ENCODE assay signal across 8 mouse cellular contexts in the genomic region with DNA sequence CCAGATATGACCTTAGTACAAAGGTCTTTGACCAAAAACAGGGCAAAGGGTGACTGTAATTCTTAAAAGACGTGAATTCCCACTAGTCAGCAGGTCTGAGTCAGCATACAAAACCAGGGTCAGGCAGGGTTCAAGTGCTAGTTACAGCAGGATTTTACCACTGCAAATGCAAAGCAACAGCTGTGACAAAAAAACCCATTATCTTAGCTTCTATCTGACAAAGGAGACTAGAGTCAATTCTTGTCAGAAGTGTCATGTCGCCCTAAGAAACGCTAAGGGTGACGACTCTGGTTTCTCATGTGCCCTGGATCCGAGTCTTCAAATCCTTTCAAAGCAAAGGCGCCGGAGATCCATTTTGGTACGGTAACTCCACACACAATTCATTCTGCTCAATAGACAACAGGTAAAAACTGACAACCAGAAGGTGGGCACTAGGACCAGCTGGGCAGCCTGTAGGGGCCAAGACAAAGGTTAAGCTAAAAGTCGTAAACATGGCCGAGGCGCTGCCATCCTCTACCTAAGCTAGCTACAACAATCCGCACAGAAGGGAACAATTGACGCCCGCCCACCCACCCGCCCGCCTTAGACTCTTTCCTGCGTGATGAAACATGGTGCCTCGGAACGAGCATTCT. TPM values are rescaled to one million over a fixed set of nuclear protein-coding genes. Genes with fewer than 3 reads are reported as not detected.
DNase-seq lines count a peak whose midpoint lies in the region; ATAC-seq and TF ChIP-seq lines count a peak whose summit lies in the region.

No protein-coding gene starts in this region.

- H3K36me3 ChIP-seq in ES-E14 (ENCODE audit: control insufficient read depth, insufficient read depth, low read length, poor library complexity, severe bottlenecking): peaks cover 11% of the 10 kb centered on the region; the same call in 1 of the 2 replicates
- peaks cover 18% of the 10 kb centered on the region for H3K36me3 ChIP-seq in embryonic facial prominence, embryonic 13.5 days

- H3K9me3 ChIP-seq in ES-E14 (ENCODE audit: control insufficient read depth, insufficient read depth, low read depth, low read length): no peaks in the 10 kb centered on the region
- H3K9me3 ChIP-seq in embryonic facial prominence, embryonic 13.5 days: no peaks in the 10 kb centered on the region

- peak overlapping the region; percentile 83 for H3K9ac ChIP-seq in ES-E14 (ENCODE audit: insufficient read depth, low read depth, low read length, poor library complexity, severe bottlenecking)
- peak overlapping the region; percentile 98 for H3K9ac ChIP-seq in embryonic facial prominence, embryonic 13.5 days

- no peak overlapping the region for H3K27ac ChIP-seq in ES-E14 (ENCODE audit: insufficient read depth, low read depth, low read length, poor library complexity, severe bottlenecking)
- H3K27ac ChIP-seq in embryonic facial prominence, embryonic 13.5 days: peak overlapping the region; percentile 92

- peak overlapping the region; percentile 91 for H3K4me2 ChIP-seq in embryonic facial prominence, embryonic 13.5 days

- intact Hi-C loops in gastrocnemius, postnatal 14 days (cut with DNase I; ENCODE audit: low total_unique reads): no loop called here

- peak overlapping the region; percentile 89 to 94 for H3K4me3 ChIP-seq in ES-E14 (ENCODE audit: insufficient read depth in 1 of 2, low read depth in 1 of 2, low read length in 2 of 2, poor library complexity in 1 of 2, severe bottlenecking in 1 of 2)
- peak overlapping the region; percentile 94 for H3K4me3 ChIP-seq in embryonic facial prominence, embryonic 13.5 days

- in situ Hi-C loops in ES-E14 (cut with MboI; ENCODE audit: low sequenced_read_pairs in 2 of 2, unreplicated experiment in 2 of 2): loop anchor here in 1 of 2 experiments (25.0 kb wide), 1 partner anchor 379 kb away; the partner anchor contains the start of gene Aldh1b1

- ATAC-seq in embryonic facial prominence, embryonic 13.5 days (ENCODE audit: insufficient number of reproducible peaks, insufficient read depth, low FRiP score, low TSS enrichment, low read depth): no peak

- peak; percentile 1 for DNase-seq in gastrocnemius, postnatal 25 days
- DNase-seq in gastrocnemius, postnatal 14 days: no peak
- DNase-seq in ES-E14 (ENCODE audit: low read depth, low spot score): no peak
- DNase-seq in kidney, adult 11 months: peak; percentile 77
- peak; percentile 63 for DNase-seq in lung, postnatal 36 days
- DNase-seq in ovary, postnatal 36 days (ENCODE audit: low spot score): no peak
- DNase-seq in urinary bladder, postnatal 36 days (ENCODE audit: low spot score in 2 of 2): no peak

- 0 out of 2 replicates have a peak, but pooled peaks cover 3% of the 10 kb centered on the region for H3K27me3 ChIP-seq in embryonic facial prominence, embryonic 13.5 days

- 1% methylated on average over 19 of the region's 19 CpGs for WGBS in embryonic facial prominence, embryonic 13.5 days

- peaks cover 2 to 9% of the 10 kb centered on the region in 2 experiments; a peak in 1 of 4 replicates for H3K4me1 ChIP-seq in ES-E14 (ENCODE audit: control insufficient read depth in 2 of 2, insufficient read depth in 2 of 2, low read length in 2 of 2, poor library complexity in 1 of 2)
- peaks cover 32% of the 10 kb centered on the region for H3K4me1 ChIP-seq in embryonic facial prominence, embryonic 13.5 days

TF ChIP-seq in ES-E14, 5 proteins besides CTCF, POLR2A, EP300 and RAD21:
- peak; percentile 78 for TF ChIP-seq MAFK (IDR thresholded peaks at IDR 0.05; ENCODE audit: insufficient read depth, low read depth, low read length)
- TF ChIP-seq HCFC1 (IDR thresholded peaks at IDR 0.05; ENCODE audit: borderline replicate concordance, insufficient read depth, low read length): no peak
- TF ChIP-seq ZNF384 (IDR thresholded peaks at IDR 0.05; ENCODE audit: low read depth, low read length): no peak
- no peak for TF ChIP-seq CHD2 (IDR thresholded peaks at IDR 0.05; ENCODE audit: low read depth, low read length)
- TF ChIP-seq ZC3H11A (IDR thresholded peaks at IDR 0.05; ENCODE audit: borderline replicate concordance, low read depth, low read length): no peak

RNA-seq across cellular contexts. Expression of gene Slc25a51, which starts 0.7 kb away (rescaled TPM):
- total RNA-seq in gastrocnemius, postnatal 25 days (2021): 10 to 100 TPM; 74.9 to 77.3 TPM
- 10 to 100 TPM; 63.3 to 65.6 TPM for total RNA-seq in gastrocnemius, postnatal 14 days (2021)
- total RNA-seq in ES-E14 (2012; rRNA removed): 30.7 and 38.1 TPM in 2 replicates
- polyA plus RNA-seq in embryonic facial prominence, embryonic 13.5 days (2015; fragmentation: Nextera tagmentation; extraction: Ambion mirVana): 62.1 and 62.2 TPM in 2 replicates

Comparison
In these comparisons a context has a peak if more than half of its experiments do, and no peak if none do; other contexts are left out.
1. DNase-seq: peak in gastrocnemius, postnatal 25 days (single experiment), kidney, adult 11 months (single experiment) and lung, postnatal 36 days (single experiment); none in gastrocnemius, postnatal 14 days (single experiment), ES-E14 (single experiment), ovary, postnatal 36 days (single experiment) and urinary bladder, postnatal 36 days (0 of 2).